Mouse (Mus musculus): ENCODE results near the gene Rasgef1c. TPM values are rescaled to one million over a fixed set of nuclear protein-coding genes. Genes with fewer than 3 reads are reported as not detected.

The Rasgef1c gene
- polyA plus RNA-seq, 1 experiment: 0.13 TPM

DNA sequence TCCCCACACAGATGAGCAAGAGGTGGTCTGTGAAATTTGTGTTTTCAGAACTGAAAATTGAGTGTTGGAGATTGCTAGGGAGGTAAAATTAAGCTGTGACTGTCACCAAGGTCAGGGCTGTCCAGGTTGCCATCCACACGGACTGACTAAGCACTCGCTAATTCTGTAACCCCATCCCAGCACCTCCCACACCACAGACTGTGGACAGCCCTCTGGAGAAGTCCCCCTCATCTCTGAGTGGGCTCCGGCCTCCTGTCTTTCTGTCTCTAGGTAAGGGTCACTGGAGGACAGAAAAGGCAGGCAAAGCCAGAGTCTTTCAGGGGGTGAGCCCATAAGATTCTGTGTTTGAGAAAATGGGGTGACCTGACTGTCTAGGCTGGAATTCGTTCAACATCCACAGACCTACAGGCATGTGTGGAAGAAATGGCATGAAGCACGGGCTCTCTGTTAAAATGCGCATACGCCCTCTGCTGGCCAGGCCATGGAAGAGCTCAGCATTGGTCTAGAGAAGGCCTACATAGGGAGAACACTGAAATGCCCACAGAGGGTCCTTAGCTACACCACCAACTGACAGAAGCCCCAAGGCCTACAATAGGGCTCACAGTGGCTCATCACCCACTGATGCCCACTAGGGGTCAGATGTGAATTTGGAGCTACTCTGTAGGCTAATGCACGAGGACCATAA is 54.1 kb downstream of the Rasgef1c start:
- 34% methylated on average over 8 of the region's 8 CpGs for WGBS
- no peak overlapping the region for H3K4me3 ChIP-seq (ENCODE audit: control insufficient read depth, insufficient read depth, low read length)
- peaks cover 3% of the 10 kb centered on the region; the same call in 1 of the 2 replicates for H3K4me1 ChIP-seq (replicated peaks; ENCODE audit: control insufficient read depth, insufficient read depth, low read length)
- no peaks in the 10 kb centered on the region for H3K36me3 ChIP-seq (ENCODE audit: control insufficient read depth, insufficient read depth, low read length)
- no peak overlapping the region for H3K27ac ChIP-seq (ENCODE audit: control insufficient read depth, insufficient read depth, low read length)
- no peaks in the 10 kb centered on the region for H3K27me3 ChIP-seq (ENCODE audit: control insufficient read depth, insufficient read depth, low read length)
- DNase-seq: peak; percentile 53
- TF ChIP-seq CTCF (IDR thresholded peaks at IDR 0.05; ENCODE audit: borderline replicate concordance, control insufficient read depth, extremely low read depth, insufficient read depth, low read length, poor library complexity) (peak; percentile 72; the same call in 1 of the 2 replicates), POLR2A (IDR thresholded peaks at IDR 0.05; ENCODE audit: control insufficient read depth, extremely low read depth, insufficient read depth, low read length, poor library complexity) (no peak)

GRCm38 (mm10) chr11:49958017-49958416 is 56.4 kb downstream of the Rasgef1c start:
- no peak overlapping the region for H3K4me3 ChIP-seq (ENCODE audit: control insufficient read depth, insufficient read depth, low read length)
- no peak for DNase-seq
- H3K36me3 ChIP-seq (ENCODE audit: control insufficient read depth, insufficient read depth, low read length): no peaks in the 10 kb centered on the region
- H3K4me1 ChIP-seq (replicated peaks; ENCODE audit: control insufficient read depth, insufficient read depth, low read length): peaks cover 3% of the 10 kb centered on the region; the same call in 1 of the 2 replicates
- 94% methylated on average over 10 of the region's 10 CpGs for WGBS
- H3K27me3 ChIP-seq (ENCODE audit: control insufficient read depth, insufficient read depth, low read length): no peaks in the 10 kb centered on the region
- TF ChIP-seq CTCF (IDR thresholded peaks at IDR 0.05; ENCODE audit: borderline replicate concordance, control insufficient read depth, extremely low read depth, insufficient read depth, low read length, poor library complexity): no peak
- no peak overlapping the region for H3K27ac ChIP-seq (ENCODE audit: control insufficient read depth, insufficient read depth, low read length)

DNA sequence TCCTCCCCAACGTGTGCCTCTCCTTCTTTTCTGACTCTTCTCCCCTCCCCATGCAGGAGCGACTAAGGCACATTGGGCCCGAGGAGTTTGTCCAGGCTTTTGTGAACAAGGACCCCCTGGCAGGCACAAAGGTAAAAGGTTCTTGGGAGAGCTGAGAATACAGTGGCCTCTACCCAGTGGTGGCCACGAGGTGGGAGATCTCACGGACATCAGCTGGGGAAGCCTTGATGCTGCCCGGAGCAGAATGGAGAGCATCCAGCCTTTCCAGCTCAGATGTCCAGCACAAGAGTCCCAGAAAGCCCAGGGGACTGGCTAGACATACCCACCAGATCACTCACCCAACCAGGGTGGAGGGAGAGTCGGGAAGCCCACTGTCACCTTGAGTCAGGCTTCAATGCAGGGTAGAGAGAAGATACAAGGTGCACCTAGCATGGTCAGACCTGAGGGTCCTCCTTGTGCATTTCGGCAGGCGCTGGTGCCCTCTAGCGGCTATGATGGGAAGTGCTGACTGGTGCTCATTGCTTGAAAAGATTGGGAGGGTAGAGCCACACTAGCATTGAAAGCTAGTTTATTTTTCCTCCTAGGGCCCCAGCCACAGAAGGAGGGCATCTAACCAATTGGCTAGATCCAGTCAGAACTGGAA is 59.6 kb downstream of the Rasgef1c start:
- no peaks in the 10 kb centered on the region for H3K27me3 ChIP-seq (ENCODE audit: control insufficient read depth, insufficient read depth, low read length)
- H3K36me3 ChIP-seq (ENCODE audit: control insufficient read depth, insufficient read depth, low read length): no peaks in the 10 kb centered on the region
- no peak overlapping the region for H3K4me3 ChIP-seq (ENCODE audit: control insufficient read depth, insufficient read depth, low read length)
- peak; percentile 69 for DNase-seq
- H3K27ac ChIP-seq (ENCODE audit: control insufficient read depth, insufficient read depth, low read length): no peak overlapping the region
- TF ChIP-seq POLR2A (IDR thresholded peaks at IDR 0.05; ENCODE audit: control insufficient read depth, extremely low read depth, insufficient read depth, low read length, poor library complexity) (no peak), CTCF (IDR thresholded peaks at IDR 0.05; ENCODE audit: borderline replicate concordance, control insufficient read depth, extremely low read depth, insufficient read depth, low read length, poor library complexity) (peak; percentile 90)
- H3K4me1 ChIP-seq (replicated peaks; ENCODE audit: control insufficient read depth, insufficient read depth, low read length): peaks cover 3% of the 10 kb centered on the region; the same call in 1 of the 2 replicates
- 39% methylated on average over 10 of the region's 10 CpGs for WGBS

- no peak for TF ChIP-seq POLR2A (IDR thresholded peaks at IDR 0.05; ENCODE audit: control insufficient read depth, extremely low read depth, insufficient read depth, low read length, poor library complexity)
- no peaks in the 10 kb centered on the region for H3K4me1 ChIP-seq (replicated peaks; ENCODE audit: control insufficient read depth, insufficient read depth, low read length)
- H3K27ac ChIP-seq (ENCODE audit: control insufficient read depth, insufficient read depth, low read length): no peak overlapping the region
- H3K36me3 ChIP-seq (ENCODE audit: control insufficient read depth, insufficient read depth, low read length): no peaks in the 10 kb centered on the region
- no peak for DNase-seq
- H3K27me3 ChIP-seq (ENCODE audit: control insufficient read depth, insufficient read depth, low read length): no peaks in the 10 kb centered on the region
- WGBS: 73% methylated on average over 3 of the region's 3 CpGs
- no peak overlapping the region for H3K4me3 ChIP-seq (ENCODE audit: control insufficient read depth, insufficient read depth, low read length)
Observed at GRCm38 (mm10) chr11:49965320-49965719, 63.7 kb downstream of the Rasgef1c start.

DNA sequence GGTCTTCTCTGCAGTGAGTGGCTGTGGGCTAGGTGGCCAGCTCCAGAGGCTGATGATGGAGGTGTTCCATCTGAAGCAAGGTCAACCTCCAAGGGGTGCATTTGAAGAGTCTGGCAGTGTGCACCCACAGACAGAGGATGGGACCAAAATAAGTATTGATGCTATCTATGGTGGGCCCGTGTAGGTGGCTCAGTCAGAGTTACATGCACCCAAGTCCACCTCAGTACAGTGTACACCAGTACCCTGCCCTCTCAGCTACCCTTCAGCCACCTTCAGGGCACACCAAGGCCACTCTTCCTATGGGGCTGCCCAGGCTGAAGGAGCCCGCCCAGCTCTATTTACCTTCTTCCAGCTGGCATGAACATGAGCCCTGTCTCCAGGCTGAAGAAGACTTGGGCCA is 68.1 kb downstream of the Rasgef1c start:
- H3K4me3 ChIP-seq (ENCODE audit: control insufficient read depth, insufficient read depth, low read length): no peak overlapping the region
- DNase-seq: no peak
- no peaks in the 10 kb centered on the region for H3K36me3 ChIP-seq (ENCODE audit: control insufficient read depth, insufficient read depth, low read length)
- H3K27me3 ChIP-seq (ENCODE audit: control insufficient read depth, insufficient read depth, low read length): no peaks in the 10 kb centered on the region
- no peak for TF ChIP-seq POLR2A (IDR thresholded peaks at IDR 0.05; ENCODE audit: control insufficient read depth, extremely low read depth, insufficient read depth, low read length, poor library complexity)
- TF ChIP-seq CTCF (IDR thresholded peaks at IDR 0.05; ENCODE audit: borderline replicate concordance, control insufficient read depth, extremely low read depth, insufficient read depth, low read length, poor library complexity): no peak
- no peak overlapping the region for H3K27ac ChIP-seq (ENCODE audit: control insufficient read depth, insufficient read depth, low read length)
- 90% methylated on average over 2 of the region's 2 CpGs for WGBS
- no peaks in the 10 kb centered on the region for H3K4me1 ChIP-seq (replicated peaks; ENCODE audit: control insufficient read depth, insufficient read depth, low read length)

GRCm38 (mm10) chr11:49973657-49974340 is 72.2 kb downstream of the Rasgef1c start:
- DNase-seq: no peak
- H3K4me3 ChIP-seq (ENCODE audit: control insufficient read depth, insufficient read depth, low read length): no peak overlapping the region
- no peak overlapping the region for H3K27ac ChIP-seq (ENCODE audit: control insufficient read depth, insufficient read depth, low read length)
- H3K36me3 ChIP-seq (ENCODE audit: control insufficient read depth, insufficient read depth, low read length): no peaks in the 10 kb centered on the region
- WGBS: 96% methylated on average over 10 of the region's 10 CpGs
- no peaks in the 10 kb centered on the region for H3K4me1 ChIP-seq (replicated peaks; ENCODE audit: control insufficient read depth, insufficient read depth, low read length)
- TF ChIP-seq CTCF (IDR thresholded peaks at IDR 0.05; ENCODE audit: borderline replicate concordance, control insufficient read depth, extremely low read depth, insufficient read depth, low read length, poor library complexity): no peak
- TF ChIP-seq POLR2A (IDR thresholded peaks at IDR 0.05; ENCODE audit: control insufficient read depth, extremely low read depth, insufficient read depth, low read length, poor library complexity): no peak
- no peaks in the 10 kb centered on the region for H3K27me3 ChIP-seq (ENCODE audit: control insufficient read depth, insufficient read depth, low read length)
